Mouse (Mus musculus) thymus, adult 2 months (tissue): ENCODE results near the gene Fli1.

Experiments
- CTCF ChIP-seq: fragments of 200-500 bp; IDR thresholded peaks from 2 replicates; pipeline ENCODE4 v1.5.1; 2012; ENCODE audit warnings: mild to moderate bottlenecking, control low read depth, low read length, moderate library complexity, borderline replicate concordance; ENCODE audit not compliant: control insufficient read depth, poor library complexity, insufficient read depth; ENCODE audit errors: extremely low read depth
- POLR2A ChIP-seq: fragments of 200-500 bp; IDR thresholded peaks from 2 replicates; pipeline ENCODE4 v1.6.1; 2012; ENCODE audit warnings: mild to moderate bottlenecking, low read length, control low read depth, moderate library complexity; ENCODE audit not compliant: control insufficient read depth, poor library complexity, insufficient read depth; ENCODE audit errors: extremely low read depth

DNA sequence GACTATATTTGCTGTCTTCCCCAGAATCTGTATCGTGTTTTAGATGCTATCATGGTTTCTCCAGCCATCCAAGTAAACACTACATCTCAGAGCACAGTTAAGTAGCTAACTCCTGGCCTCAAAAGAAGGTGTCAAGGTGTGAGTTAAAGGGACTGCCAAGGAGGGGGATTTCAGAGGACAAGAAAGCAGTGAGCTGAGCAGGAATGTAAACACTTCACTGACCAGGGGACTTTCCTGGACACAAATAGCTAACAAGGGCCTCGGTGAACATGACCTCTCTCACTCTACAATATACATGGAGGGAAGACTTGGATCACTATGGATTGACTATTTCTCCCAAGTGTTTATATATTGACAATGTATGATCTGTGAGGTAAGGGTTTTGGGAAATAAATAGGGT is 49.9 kb downstream of the Fli1 start:
- TF ChIP-seq CTCF (no peak), POLR2A (no peak)
